Mouse (Mus musculus): Measurements from ENCODE around the gene L1td1. TPM values are rescaled to one million over a fixed set of nuclear protein-coding genes. Genes with fewer than 3 reads are reported as not detected.

The L1td1 gene
- polyA plus RNA-seq, 1 experiment: not detected

Other genes starting within 250 kb of the L1td1 start
- 0.19 and 0.33 TPM in 2 replicates for gene Kank4, start 90.8 kb downstream of the L1td1 start, polyA plus RNA-seq (2012; rRNA removed)
- gene I0C0044D17Rik, start 97.1 kb downstream of the L1td1 start, polyA plus RNA-seq (2012; rRNA removed): not detected in 2 replicates
- 14.7 and 29.3 TPM in 2 replicates for gene Usp1, start 197.1 kb downstream of the L1td1 start, polyA plus RNA-seq (2012; rRNA removed)

Data from large intestine, adult 2 months (tissue).